Mouse (Mus musculus): ENCODE measurements around the gene Gne. TPM values are rescaled to one million over a fixed set of nuclear protein-coding genes. Genes with fewer than 3 reads are reported as not detected.

The Gne gene
- polyA plus RNA-seq, 1 experiment from 2014 or later, result 27.0 TPM

GRCm38 (mm10) chr4:44042429-44042828, 41.5 kb downstream of the Gne start:
- ATAC-seq (ENCODE audit: low read depth), result no peak
- H3K4me3 ChIP-seq (ENCODE audit: low read depth, low read length), result no peak overlapping the region
- no peak overlapping the region for H3K4me2 ChIP-seq (ENCODE audit: low read depth, low read length)
- H3K4me1 ChIP-seq (ENCODE audit: control insufficient read depth, insufficient read depth, low read length), result no peaks in the 10 kb centered on the region
- H3K9me3 ChIP-seq (ENCODE audit: control insufficient read depth, low read length), result no peaks in the 10 kb centered on the region
- 88% methylated on average over 5 of the region's 5 CpGs for WGBS
- no peak overlapping the region for H3K27ac ChIP-seq (ENCODE audit: low read depth, low read length)
- H3K9ac ChIP-seq (replicated peaks; ENCODE audit: low read depth, low read length), result no peak overlapping the region
- H3K27me3 ChIP-seq (ENCODE audit: control insufficient read depth, insufficient read depth, low read length), result no peaks in the 10 kb centered on the region
- peaks cover 35% of the 10 kb centered on the region for H3K36me3 ChIP-seq (ENCODE audit: control insufficient read depth, insufficient read depth, low read length)

- H3K36me3 ChIP-seq (ENCODE audit: control insufficient read depth, insufficient read depth, low read length), result peaks cover 44% of the 10 kb centered on the region
- no peaks in the 10 kb centered on the region for H3K27me3 ChIP-seq (ENCODE audit: control insufficient read depth, insufficient read depth, low read length)
- H3K9ac ChIP-seq (replicated peaks; ENCODE audit: low read depth, low read length), result no peak overlapping the region
- 98% methylated on average over 4 of the region's 4 CpGs for WGBS
- no peaks in the 10 kb centered on the region for H3K9me3 ChIP-seq (ENCODE audit: control insufficient read depth, low read length)
- no peak for ATAC-seq (ENCODE audit: low read depth)
- no peak overlapping the region for H3K4me2 ChIP-seq (ENCODE audit: low read depth, low read length)
- H3K4me1 ChIP-seq (ENCODE audit: control insufficient read depth, insufficient read depth, low read length), result no peaks in the 10 kb centered on the region
- H3K4me3 ChIP-seq (ENCODE audit: low read depth, low read length), result no peak overlapping the region
- H3K27ac ChIP-seq (ENCODE audit: low read depth, low read length), result no peak overlapping the region
Observed at GRCm38 (mm10) chr4:44040802-44041201, 43.2 kb downstream of the Gne start.

- Histone ChIP-seq H3K36me3 (ENCODE audit: control insufficient read depth, insufficient read depth, low read length) (peaks cover 52% of the 10 kb centered on the region), H3K4me3 (ENCODE audit: low read depth, low read length) (no peak overlapping the region), H3K4me2 (ENCODE audit: low read depth, low read length) (no peak overlapping the region), H3K9me3 (ENCODE audit: control insufficient read depth, low read length) (no peaks in the 10 kb centered on the region), H3K27me3 (ENCODE audit: control insufficient read depth, insufficient read depth, low read length) (no peaks in the 10 kb centered on the region), H3K9ac (replicated peaks; ENCODE audit: low read depth, low read length) (no peak overlapping the region), H3K4me1 (ENCODE audit: control insufficient read depth, insufficient read depth, low read length) (no peaks in the 10 kb centered on the region), H3K27ac (ENCODE audit: low read depth, low read length) (no peak overlapping the region)
- ATAC-seq (ENCODE audit: low read depth), result no peak
- WGBS, result 79% methylated on average over 5 of the region's 5 CpGs
Observed at GRCm38 (mm10) chr4:44036455-44036854, 47.5 kb downstream of the Gne start.

- WGBS, result 74% methylated on average over 5 of the region's 5 CpGs
- no peaks in the 10 kb centered on the region for H3K4me1 ChIP-seq (ENCODE audit: control insufficient read depth, insufficient read depth, low read length)
- no peak overlapping the region for H3K9ac ChIP-seq (replicated peaks; ENCODE audit: low read depth, low read length)
- no peak overlapping the region for H3K4me2 ChIP-seq (ENCODE audit: low read depth, low read length)
- ATAC-seq (ENCODE audit: low read depth), result no peak
- H3K27me3 ChIP-seq (ENCODE audit: control insufficient read depth, insufficient read depth, low read length), result no peaks in the 10 kb centered on the region
- H3K27ac ChIP-seq (ENCODE audit: low read depth, low read length), result no peak overlapping the region
- H3K4me3 ChIP-seq (ENCODE audit: low read depth, low read length), result no peak overlapping the region
- peaks cover 62% of the 10 kb centered on the region for H3K36me3 ChIP-seq (ENCODE audit: control insufficient read depth, insufficient read depth, low read length)
- H3K9me3 ChIP-seq (ENCODE audit: control insufficient read depth, low read length), result no peaks in the 10 kb centered on the region
Observed at GRCm38 (mm10) chr4:44031521-44031920, 52.5 kb downstream of the Gne start.

GRCm38 (mm10) chr4:44029661-44030066, 54.3 kb downstream of the Gne start:
- Histone ChIP-seq H3K9ac (replicated peaks; ENCODE audit: low read depth, low read length) (no peak overlapping the region), H3K27ac (ENCODE audit: low read depth, low read length) (no peak overlapping the region), H3K4me2 (ENCODE audit: low read depth, low read length) (no peak overlapping the region), H3K27me3 (ENCODE audit: control insufficient read depth, insufficient read depth, low read length) (no peaks in the 10 kb centered on the region), H3K36me3 (ENCODE audit: control insufficient read depth, insufficient read depth, low read length) (peaks cover 70% of the 10 kb centered on the region), H3K4me1 (ENCODE audit: control insufficient read depth, insufficient read depth, low read length) (no peaks in the 10 kb centered on the region), H3K4me3 (ENCODE audit: low read depth, low read length) (no peak overlapping the region), H3K9me3 (ENCODE audit: control insufficient read depth, low read length) (no peaks in the 10 kb centered on the region)
- no peak for ATAC-seq (ENCODE audit: low read depth)
- 93% methylated on average over 15 of the region's 15 CpGs for WGBS

GRCm38 (mm10) chr4:44028303-44029135, 55.5 kb downstream of the Gne start:
- peaks cover 75% of the 10 kb centered on the region for H3K36me3 ChIP-seq (ENCODE audit: control insufficient read depth, insufficient read depth, low read length)
- WGBS, result 81% methylated on average over 16 of the region's 16 CpGs
- no peaks in the 10 kb centered on the region for H3K27me3 ChIP-seq (ENCODE audit: control insufficient read depth, insufficient read depth, low read length)
- no peak for ATAC-seq (ENCODE audit: low read depth)
- H3K4me1 ChIP-seq (ENCODE audit: control insufficient read depth, insufficient read depth, low read length), result no peaks in the 10 kb centered on the region
- no peak overlapping the region for H3K27ac ChIP-seq (ENCODE audit: low read depth, low read length)
- H3K9me3 ChIP-seq (ENCODE audit: control insufficient read depth, low read length), result no peaks in the 10 kb centered on the region
- no peak overlapping the region for H3K4me3 ChIP-seq (ENCODE audit: low read depth, low read length)
- no peak overlapping the region for H3K4me2 ChIP-seq (ENCODE audit: low read depth, low read length)
- no peak overlapping the region for H3K9ac ChIP-seq (replicated peaks; ENCODE audit: low read depth, low read length)

GRCm38 (mm10) chr4:44025570-44025969, 58.4 kb downstream of the Gne start:
- Histone ChIP-seq H3K36me3 (ENCODE audit: control insufficient read depth, insufficient read depth, low read length) (peaks cover 69% of the 10 kb centered on the region), H3K4me3 (ENCODE audit: low read depth, low read length) (no peak overlapping the region), H3K9me3 (ENCODE audit: control insufficient read depth, low read length) (no peaks in the 10 kb centered on the region), H3K9ac (replicated peaks; ENCODE audit: low read depth, low read length) (no peak overlapping the region), H3K4me2 (ENCODE audit: low read depth, low read length) (no peak overlapping the region), H3K4me1 (ENCODE audit: control insufficient read depth, insufficient read depth, low read length) (no peaks in the 10 kb centered on the region), H3K27ac (ENCODE audit: low read depth, low read length) (no peak overlapping the region), H3K27me3 (ENCODE audit: control insufficient read depth, insufficient read depth, low read length) (no peaks in the 10 kb centered on the region)
- 95% methylated on average over 6 of the region's 6 CpGs for WGBS
- no peak for ATAC-seq (ENCODE audit: low read depth)

GRCm38 (mm10) chr4:44024241-44024640, 59.7 kb downstream of the Gne start:
- no peak for ATAC-seq (ENCODE audit: low read depth)
- Histone ChIP-seq H3K36me3 (ENCODE audit: control insufficient read depth, insufficient read depth, low read length) (peaks cover 71% of the 10 kb centered on the region), H3K4me2 (ENCODE audit: low read depth, low read length) (no peak overlapping the region), H3K4me3 (ENCODE audit: low read depth, low read length) (no peak overlapping the region), H3K27ac (ENCODE audit: low read depth, low read length) (no peak overlapping the region), H3K9ac (replicated peaks; ENCODE audit: low read depth, low read length) (no peak overlapping the region), H3K4me1 (ENCODE audit: control insufficient read depth, insufficient read depth, low read length) (no peaks in the 10 kb centered on the region), H3K27me3 (ENCODE audit: control insufficient read depth, insufficient read depth, low read length) (no peaks in the 10 kb centered on the region), H3K9me3 (ENCODE audit: control insufficient read depth, low read length) (no peaks in the 10 kb centered on the region)
- 97% methylated on average over 6 of the region's 6 CpGs for WGBS

GRCm38 (mm10) chr4:44023681-44024080, 60.3 kb downstream of the Gne start:
- H3K36me3 ChIP-seq (ENCODE audit: control insufficient read depth, insufficient read depth, low read length), result peaks cover 72% of the 10 kb centered on the region
- H3K27ac ChIP-seq (ENCODE audit: low read depth, low read length), result no peak overlapping the region
- WGBS, result 98% methylated on average over 9 of the region's 9 CpGs
- H3K9me3 ChIP-seq (ENCODE audit: control insufficient read depth, low read length), result no peaks in the 10 kb centered on the region
- H3K4me1 ChIP-seq (ENCODE audit: control insufficient read depth, insufficient read depth, low read length), result no peaks in the 10 kb centered on the region
- H3K4me3 ChIP-seq (ENCODE audit: low read depth, low read length), result no peak overlapping the region
- no peak overlapping the region for H3K9ac ChIP-seq (replicated peaks; ENCODE audit: low read depth, low read length)
- no peak overlapping the region for H3K4me2 ChIP-seq (ENCODE audit: low read depth, low read length)
- no peaks in the 10 kb centered on the region for H3K27me3 ChIP-seq (ENCODE audit: control insufficient read depth, insufficient read depth, low read length)
- no peak for ATAC-seq (ENCODE audit: low read depth)

All from neural tube, embryonic 14.5 days (tissue).